ENCODE assay signal across 15 mouse cellular contexts in genomic region chr17:46045742-46046141, GRCm38 (mm10).
"Had no signal": no experiment of that assay in that cellular context is flagged by ENCODE, and none has a peak within 500 bp of the region (broad histone marks: within the 10 kb centered on the region; RNA-seq: fewer than 3 reads in every experiment).

No protein-coding gene starts in this region.

- H3K27me3 ChIP-seq: limb, embryonic 12.5 days; neural tube, embryonic 12.5 days had no signal

- H3K27ac ChIP-seq: kidney, postnatal 0 days; layer of hippocampus, adult 2 months; limb, embryonic 12.5 days; liver, embryonic 14.5 days; macrophage; neural tube, embryonic 12.5 days had no signal

- H3K4me1 ChIP-seq: neural tube, embryonic 12.5 days had no signal

- H3K36me3 ChIP-seq: limb, embryonic 12.5 days; neural tube, embryonic 12.5 days had no signal

- H3K4me3 ChIP-seq: layer of hippocampus, adult 2 months; limb, embryonic 12.5 days; myocyte; neural tube, embryonic 12.5 days had no signal

- H3K9ac ChIP-seq: limb, embryonic 12.5 days; liver, embryonic 14.5 days; neural tube, embryonic 12.5 days had no signal

- DNase-seq: kidney, adult 11 months; kidney, adult 9 months; kidney, postnatal 4 days; lung, adult 2 months; lung, postnatal 10 days; midbrain, embryonic 14.5 days; retina, postnatal 1 day; right cerebral cortex, postnatal 14 days had no signal

- H3K4me2 ChIP-seq: limb, embryonic 12.5 days; neural tube, embryonic 12.5 days had no signal
